Mouse (Mus musculus): ENCODE results near the gene Ngb. TPM values are rescaled to one million over a fixed set of nuclear protein-coding genes. Genes with fewer than 3 reads are reported as not detected.

The Ngb gene
- polyA plus RNA-seq, 1 experiment from 2014 or later: 0.16 TPM

DNA sequence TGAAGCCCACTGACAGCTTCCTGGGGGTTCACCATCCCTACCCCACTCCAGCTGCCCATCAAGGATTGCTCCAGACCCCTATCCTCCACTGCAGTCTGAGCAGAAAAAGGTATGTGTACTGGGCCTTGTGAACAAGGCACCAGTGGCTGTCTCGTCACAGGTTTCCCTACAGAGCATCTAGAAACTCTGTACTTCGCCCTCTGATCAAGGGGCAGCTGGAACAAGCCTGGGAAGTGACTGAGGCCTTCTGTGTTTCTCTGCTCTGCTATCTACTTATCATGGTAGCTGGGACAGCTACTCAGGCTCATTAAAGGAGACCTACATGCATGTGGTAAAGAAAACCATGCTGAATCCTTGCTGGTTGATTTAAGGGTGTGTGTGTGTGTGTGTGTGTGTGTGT, 12.6 kb downstream of the Ngb start:
- WGBS: 79% methylated on average over 2 of the region's 2 CpGs
- H3K9ac ChIP-seq: no peak overlapping the region

DNA sequence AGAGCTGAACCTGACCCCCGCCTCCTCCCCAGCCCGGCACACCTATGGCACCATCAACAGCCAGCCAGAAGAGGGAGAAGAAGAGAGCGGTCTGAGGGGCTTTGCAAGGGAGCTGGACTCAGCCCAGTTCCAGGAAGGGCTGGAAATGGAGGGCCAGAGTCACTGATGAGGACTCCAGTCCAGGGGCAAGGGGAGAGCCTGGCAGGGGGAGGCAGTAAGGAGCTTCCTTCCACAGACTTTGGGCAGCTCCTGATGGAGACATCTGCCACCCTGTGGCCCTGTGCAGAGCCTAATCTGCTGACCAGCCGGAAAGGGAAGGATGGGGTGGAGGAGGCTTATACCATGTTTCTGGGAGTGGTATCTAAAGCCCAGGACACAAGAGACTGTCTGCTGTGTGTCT, 13.1 kb downstream of the Ngb start:
- H3K27me3 ChIP-seq: no peaks in the 10 kb centered on the region
- WGBS: 70% methylated on average over 4 of the region's 4 CpGs
- no peak for ATAC-seq (ENCODE audit: insufficient number of reproducible peaks, low FRiP score, low TSS enrichment, low read depth)
- no peak overlapping the region for H3K27ac ChIP-seq (replicated peaks)
- H3K4me1 ChIP-seq: no peaks in the 10 kb centered on the region
- no peak overlapping the region for H3K4me2 ChIP-seq (replicated peaks)
- H3K9ac ChIP-seq: no peak overlapping the region
- no peaks in the 10 kb centered on the region for H3K36me3 ChIP-seq
- H3K9me3 ChIP-seq (replicated peaks): no peaks in the 10 kb centered on the region
- H3K4me3 ChIP-seq (replicated peaks): no peak overlapping the region

More for the DNA sequence above, 12.6 kb downstream of the Ngb start:
- Histone ChIP-seq H3K36me3 (no peaks in the 10 kb centered on the region), H3K4me3 (replicated peaks) (no peak overlapping the region), H3K27ac (replicated peaks) (no peak overlapping the region), H3K4me2 (replicated peaks) (no peak overlapping the region), H3K27me3 (no peaks in the 10 kb centered on the region), H3K4me1 (no peaks in the 10 kb centered on the region), H3K9me3 (replicated peaks) (no peaks in the 10 kb centered on the region)
- ATAC-seq (ENCODE audit: insufficient number of reproducible peaks, low FRiP score, low TSS enrichment, low read depth): no peak

DNA sequence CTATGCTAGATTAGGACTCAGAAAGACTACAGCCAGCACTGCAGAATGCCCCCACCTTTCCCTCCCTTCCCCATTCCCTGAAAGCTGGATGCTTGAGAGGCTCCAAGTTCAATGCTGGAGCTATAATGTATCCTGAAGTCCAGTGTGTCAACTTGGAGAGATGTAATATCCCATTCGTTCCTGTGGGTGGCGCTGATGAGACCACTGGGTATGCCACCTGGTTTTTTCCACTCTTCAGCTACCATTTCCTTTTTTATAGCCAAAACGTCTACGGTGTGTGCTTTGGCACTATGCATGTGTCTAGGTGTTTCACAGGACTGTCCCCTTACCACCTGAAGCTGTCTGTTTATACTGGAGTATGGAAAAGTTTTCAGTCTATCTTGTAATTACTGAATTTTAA, 14.0 kb downstream of the Ngb start:
- Histone ChIP-seq H3K4me3 (replicated peaks) (no peak overlapping the region), H3K9ac (no peak overlapping the region), H3K4me2 (replicated peaks) (no peak overlapping the region), H3K27ac (replicated peaks) (no peak overlapping the region), H3K27me3 (no peaks in the 10 kb centered on the region), H3K36me3 (no peaks in the 10 kb centered on the region), H3K4me1 (no peaks in the 10 kb centered on the region), H3K9me3 (replicated peaks) (no peaks in the 10 kb centered on the region)
- WGBS: 39% methylated on average over 4 of the region's 4 CpGs
- no peak for ATAC-seq (ENCODE audit: insufficient number of reproducible peaks, low FRiP score, low TSS enrichment, low read depth)

DNA sequence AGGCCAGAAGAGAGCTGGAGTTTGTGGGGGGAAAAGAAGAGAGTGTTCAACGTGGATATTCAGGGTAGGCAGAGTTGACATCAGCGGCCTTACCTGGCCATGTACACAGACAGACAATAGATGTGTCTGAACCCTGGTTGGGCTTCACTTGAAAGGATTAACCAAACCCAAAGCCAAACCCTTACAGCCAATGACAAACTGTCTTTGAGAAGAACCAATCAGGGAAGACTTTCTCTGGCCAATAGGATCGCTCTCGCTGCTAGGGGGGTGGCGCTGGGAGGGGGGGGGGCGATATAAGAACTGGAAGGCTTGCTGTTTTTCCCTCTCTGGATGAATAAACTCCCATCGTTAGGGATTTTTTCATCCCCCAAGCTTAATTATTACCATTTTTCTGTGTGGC, 15.1 kb downstream of the Ngb start:
- H3K4me2 ChIP-seq (replicated peaks): no peak overlapping the region
- H3K27ac ChIP-seq (replicated peaks): no peak overlapping the region
- H3K9ac ChIP-seq: no peak overlapping the region
- no peaks in the 10 kb centered on the region for H3K36me3 ChIP-seq
- H3K4me3 ChIP-seq (replicated peaks): no peak overlapping the region
- H3K27me3 ChIP-seq: no peaks in the 10 kb centered on the region
- 68% methylated on average over 7 of the region's 7 CpGs for WGBS
- no peaks in the 10 kb centered on the region for H3K4me1 ChIP-seq
- no peaks in the 10 kb centered on the region for H3K9me3 ChIP-seq (replicated peaks)
- no peak for ATAC-seq (ENCODE audit: insufficient number of reproducible peaks, low FRiP score, low TSS enrichment, low read depth)

DNA sequence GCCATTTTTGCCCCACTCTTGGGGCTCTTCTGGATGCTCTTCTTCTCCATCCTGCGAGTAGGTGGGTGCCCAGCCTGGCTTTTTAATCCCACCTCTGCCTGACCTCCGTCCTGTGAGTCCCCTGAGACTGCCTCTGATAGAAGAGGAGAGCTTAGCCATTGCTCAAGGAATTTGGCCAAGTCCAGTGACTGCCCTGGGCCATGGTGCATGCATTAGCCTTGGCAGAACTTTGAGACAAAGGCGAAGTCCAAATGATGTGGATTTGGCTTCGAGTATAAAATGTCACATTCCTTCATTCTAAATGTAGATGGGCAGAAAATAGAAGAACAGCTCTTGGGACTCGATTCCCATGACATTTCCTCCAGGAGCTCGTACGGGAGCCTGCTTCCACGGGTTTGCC, 19.5 kb downstream of the Ngb start:
- Histone ChIP-seq H3K27me3 (no peaks in the 10 kb centered on the region), H3K4me3 (replicated peaks) (no peak overlapping the region), H3K4me2 (replicated peaks) (no peak overlapping the region), H3K36me3 (no peaks in the 10 kb centered on the region), H3K9me3 (replicated peaks) (no peaks in the 10 kb centered on the region), H3K27ac (replicated peaks) (no peak overlapping the region), H3K9ac (no peak overlapping the region), H3K4me1 (no peaks in the 10 kb centered on the region)
- ATAC-seq (ENCODE audit: insufficient number of reproducible peaks, low FRiP score, low TSS enrichment, low read depth): no peak
- 68% methylated on average over 8 of the region's 8 CpGs for WGBS

DNA sequence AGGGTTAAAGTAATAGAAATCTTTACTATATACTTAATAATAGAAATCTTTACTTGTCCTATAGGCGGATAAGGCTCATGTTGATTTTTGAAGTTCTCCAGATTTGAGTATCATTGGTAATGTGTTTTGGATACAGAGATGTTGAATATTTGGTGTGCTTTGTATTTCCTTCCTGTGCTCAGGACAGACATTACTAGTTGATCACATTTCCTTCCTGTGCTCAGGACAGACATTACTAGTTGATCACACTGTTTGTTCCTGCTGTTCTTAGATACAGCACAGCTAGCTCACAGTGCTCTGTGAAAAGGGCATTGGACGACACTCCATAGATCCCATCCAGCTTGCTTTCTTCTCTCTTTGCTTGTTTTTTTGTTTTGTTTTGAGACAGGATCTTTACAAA, 25.7 kb downstream of the Ngb start:
- Histone ChIP-seq H3K9me3 (replicated peaks) (no peaks in the 10 kb centered on the region), H3K9ac (no peak overlapping the region), H3K4me1 (no peaks in the 10 kb centered on the region), H3K27ac (replicated peaks) (no peak overlapping the region), H3K36me3 (no peaks in the 10 kb centered on the region), H3K27me3 (no peaks in the 10 kb centered on the region), H3K4me2 (replicated peaks) (no peak overlapping the region), H3K4me3 (replicated peaks) (no peak overlapping the region)
- 90% methylated on average over 2 of the region's 2 CpGs for WGBS
- no peak for ATAC-seq (ENCODE audit: insufficient number of reproducible peaks, low FRiP score, low TSS enrichment, low read depth)

DNA sequence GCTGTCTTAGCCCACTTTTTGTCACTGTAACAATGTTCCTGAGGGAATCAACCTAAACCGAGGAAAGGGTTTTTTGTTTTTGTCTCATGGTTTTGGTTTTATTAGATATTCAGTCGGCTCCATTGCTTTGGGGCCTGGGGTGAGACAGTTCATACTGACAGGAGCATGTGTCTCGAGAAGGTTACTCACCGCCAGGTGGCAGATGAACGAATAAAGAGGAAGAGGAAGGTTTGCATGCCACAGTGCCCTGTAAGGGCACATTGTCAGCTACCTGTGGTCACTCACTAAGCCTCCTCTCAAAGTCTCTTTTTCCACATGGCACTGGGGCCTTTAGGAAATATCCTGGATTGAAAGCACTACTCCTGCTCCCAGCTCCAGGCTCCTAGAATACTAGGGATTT, 31.8 kb downstream of the Ngb start:
- Histone ChIP-seq H3K4me1 (no peaks in the 10 kb centered on the region), H3K27me3 (no peaks in the 10 kb centered on the region), H3K9me3 (replicated peaks) (no peaks in the 10 kb centered on the region), H3K4me3 (replicated peaks) (no peak overlapping the region), H3K36me3 (no peaks in the 10 kb centered on the region), H3K27ac (replicated peaks) (no peak overlapping the region), H3K4me2 (replicated peaks) (no peak overlapping the region), H3K9ac (no peak overlapping the region)
- ATAC-seq (ENCODE audit: insufficient number of reproducible peaks, low FRiP score, low TSS enrichment, low read depth): no peak
- 60% methylated on average over 5 of the region's 5 CpGs for WGBS

DNA sequence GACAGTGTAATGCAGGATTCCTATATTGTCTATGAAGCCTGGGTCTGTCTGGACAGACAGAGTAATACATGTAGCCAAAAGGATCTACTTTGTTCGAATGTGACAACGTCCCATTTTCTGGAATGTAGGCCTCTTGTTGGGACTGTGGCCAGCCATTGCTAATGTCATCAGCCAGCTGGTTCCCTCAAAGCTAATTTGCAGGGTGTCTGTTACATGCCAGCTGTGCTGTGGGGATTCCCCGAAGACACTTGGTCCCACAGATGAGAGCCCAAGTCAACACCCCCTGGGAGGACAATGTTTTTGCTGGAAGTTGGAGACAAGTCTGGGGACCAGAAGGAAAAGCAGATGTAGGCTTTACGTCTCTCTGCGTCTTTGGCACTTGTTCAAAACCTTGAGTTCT, 35.9 kb downstream of the Ngb start:
- H3K4me3 ChIP-seq (replicated peaks): no peak overlapping the region
- H3K36me3 ChIP-seq: no peaks in the 10 kb centered on the region
- no peaks in the 10 kb centered on the region for H3K4me1 ChIP-seq
- 64% methylated on average over 5 of the region's 5 CpGs for WGBS
- no peak overlapping the region for H3K9ac ChIP-seq
- ATAC-seq (ENCODE audit: insufficient number of reproducible peaks, low FRiP score, low TSS enrichment, low read depth): no peak
- H3K4me2 ChIP-seq (replicated peaks): no peak overlapping the region
- H3K9me3 ChIP-seq (replicated peaks): no peaks in the 10 kb centered on the region
- H3K27me3 ChIP-seq: no peaks in the 10 kb centered on the region
- no peak overlapping the region for H3K27ac ChIP-seq (replicated peaks)

DNA sequence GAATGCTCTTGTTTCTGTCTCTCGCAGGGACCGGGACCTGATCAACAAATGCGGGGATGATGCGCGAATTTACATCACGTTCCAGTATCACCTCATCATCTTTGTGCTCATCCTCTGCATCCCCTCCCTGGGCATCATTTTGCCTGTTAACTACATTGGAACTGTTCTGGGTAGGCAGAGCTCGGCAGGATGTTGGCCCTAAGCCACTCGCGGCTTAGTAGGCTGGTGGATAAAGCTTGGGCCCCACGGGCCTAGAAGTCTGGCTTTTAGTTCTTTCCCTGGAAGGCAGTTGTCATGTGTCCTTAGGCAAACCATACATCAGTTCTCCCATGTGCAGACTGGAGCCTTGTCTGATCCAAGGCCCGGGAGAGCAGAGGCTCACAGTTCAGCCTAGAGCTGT, 36.9 kb downstream of the Ngb start:
- Histone ChIP-seq H3K9ac (no peak overlapping the region), H3K9me3 (replicated peaks) (no peaks in the 10 kb centered on the region), H3K4me2 (replicated peaks) (no peak overlapping the region), H3K27ac (replicated peaks) (no peak overlapping the region), H3K27me3 (no peaks in the 10 kb centered on the region), H3K4me1 (no peaks in the 10 kb centered on the region), H3K4me3 (replicated peaks) (no peak overlapping the region), H3K36me3 (no peaks in the 10 kb centered on the region)
- no peak for ATAC-seq (ENCODE audit: insufficient number of reproducible peaks, low FRiP score, low TSS enrichment, low read depth)
- 83% methylated on average over 11 of the region's 11 CpGs for WGBS

DNA sequence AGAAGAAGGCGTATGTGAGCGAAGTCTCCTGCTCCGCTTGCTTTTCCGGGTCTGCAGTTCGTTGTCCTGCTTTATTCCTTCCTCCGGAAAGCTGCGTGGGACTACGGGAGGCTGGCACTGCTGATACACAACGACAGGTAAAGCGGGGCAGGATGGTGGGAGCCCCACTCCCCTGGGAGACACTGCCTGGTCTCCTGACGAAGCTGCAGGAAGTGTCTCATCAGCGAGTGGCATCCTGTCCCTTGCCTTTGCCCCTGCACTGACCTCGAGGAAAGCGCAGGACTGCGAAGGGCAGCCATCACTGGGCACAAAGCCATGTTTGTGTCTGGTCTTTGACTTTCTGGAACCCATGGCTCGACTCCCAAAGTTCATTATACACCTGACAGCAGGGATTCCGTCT, 45.3 kb downstream of the Ngb start:
- Histone ChIP-seq H3K9me3 (replicated peaks) (no peaks in the 10 kb centered on the region), H3K9ac (no peak overlapping the region), H3K4me2 (replicated peaks) (no peak overlapping the region), H3K4me1 (no peaks in the 10 kb centered on the region), H3K27me3 (peaks cover 20% of the 10 kb centered on the region), H3K36me3 (no peaks in the 10 kb centered on the region), H3K4me3 (replicated peaks) (no peak overlapping the region), H3K27ac (replicated peaks) (no peak overlapping the region)
- 60% methylated on average over 17 of the region's 17 CpGs for WGBS
- no peak for ATAC-seq (ENCODE audit: insufficient number of reproducible peaks, low FRiP score, low TSS enrichment, low read depth)

DNA sequence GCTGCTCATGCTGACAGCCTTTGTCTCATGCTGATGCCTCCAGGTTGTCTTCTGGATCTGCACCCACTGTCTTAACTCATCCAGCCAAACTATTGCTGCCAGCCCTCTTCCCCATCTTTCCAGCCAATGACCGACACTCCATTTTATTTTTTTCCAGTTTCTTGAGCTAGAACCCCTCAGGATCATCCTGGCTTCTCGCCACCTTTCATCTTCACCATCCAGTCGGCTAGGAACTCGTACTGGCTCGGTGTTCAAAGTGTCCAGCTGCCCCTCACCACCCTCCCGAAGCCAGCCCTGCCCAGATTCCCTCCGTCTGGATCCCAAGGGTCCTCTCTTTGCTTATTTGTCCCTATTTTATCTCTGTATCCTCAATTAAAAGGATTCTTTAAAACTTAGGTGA, 47.5 kb downstream of the Ngb start:
- no peak overlapping the region for H3K9ac ChIP-seq
- ATAC-seq (ENCODE audit: insufficient number of reproducible peaks, low FRiP score, low TSS enrichment, low read depth): no peak
- no peak overlapping the region for H3K4me2 ChIP-seq (replicated peaks)
- H3K4me3 ChIP-seq (replicated peaks): no peak overlapping the region
- no peaks in the 10 kb centered on the region for H3K4me1 ChIP-seq
- H3K9me3 ChIP-seq (replicated peaks): no peaks in the 10 kb centered on the region
- H3K27ac ChIP-seq (replicated peaks): no peak overlapping the region
- 65% methylated on average over 7 of the region's 7 CpGs for WGBS
- H3K27me3 ChIP-seq: peaks cover 20% of the 10 kb centered on the region
- no peaks in the 10 kb centered on the region for H3K36me3 ChIP-seq

DNA sequence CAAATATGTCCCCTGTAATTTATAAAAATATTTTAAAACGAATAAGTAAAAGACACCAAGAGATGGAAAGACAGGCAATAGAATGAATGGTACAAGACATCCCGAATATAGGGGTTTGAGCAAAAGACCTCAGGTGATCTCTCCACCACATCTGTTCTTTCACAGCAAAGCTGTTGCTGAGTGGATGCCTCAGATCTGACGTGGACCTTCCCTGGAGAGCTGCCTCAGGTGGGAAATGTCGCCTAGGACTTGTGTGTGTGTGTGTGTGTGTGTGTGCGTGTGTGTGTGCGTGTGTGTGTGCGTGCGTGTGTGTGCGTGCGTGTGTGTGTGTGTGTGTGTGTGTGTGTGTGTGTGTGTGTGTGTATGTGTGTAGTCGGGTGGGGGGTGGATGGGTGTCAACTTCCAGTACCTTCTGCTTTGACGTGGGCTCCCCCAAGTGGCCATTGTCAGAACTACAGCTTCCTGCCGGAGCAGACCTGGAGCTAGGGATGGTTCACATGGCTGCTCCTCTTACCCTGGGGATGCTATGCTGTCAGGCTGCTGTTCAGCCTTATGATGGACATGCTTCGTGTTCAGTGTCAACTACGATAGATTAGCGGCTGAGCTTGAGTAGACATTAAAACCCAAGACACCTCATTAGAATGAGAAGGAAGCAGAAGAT, 49.5 kb downstream of the Ngb start:
- WGBS: 22% methylated on average over 13 of the region's 16 CpGs
- ATAC-seq (ENCODE audit: insufficient number of reproducible peaks, low FRiP score, low TSS enrichment, low read depth): no peak
- Histone ChIP-seq H3K4me3 (replicated peaks) (no peak overlapping the region), H3K4me1 (no peaks in the 10 kb centered on the region), H3K9ac (no peak overlapping the region), H3K9me3 (replicated peaks) (no peaks in the 10 kb centered on the region), H3K27ac (replicated peaks) (no peak overlapping the region), H3K27me3 (peaks cover 20% of the 10 kb centered on the region), H3K4me2 (replicated peaks) (no peak overlapping the region), H3K36me3 (no peaks in the 10 kb centered on the region)

All from embryonic facial prominence, embryonic 15.5 days (tissue).